Mouse (Mus musculus): ENCODE results near the gene Mpdu1. TPM values are rescaled to one million over a fixed set of nuclear protein-coding genes. Genes with fewer than 3 reads are reported as not detected.
A peak's percentile ranks its signal among the peaks of the same experiment; 100 is the strongest.
"Not testable (repeated sequence)": the region's sequence is repeated elsewhere in the genome, so short reads cannot be mapped to it uniquely, and the experiment has no call there.

The Mpdu1 gene
- 100 to 1,000 TPM; 114 to 116 TPM for total RNA-seq (2021)
- long read RNA-seq, experiment 1, transcript Mpdu1-207 (7 exons, 971 nt) = minor isoform, 7 of 166 reads
- long read RNA-seq, experiment 1, transcript Mpdu1-201 (7 exons, 1,321 nt) = major isoform, 141 of 166 reads
- long read RNA-seq, experiment 1, partial matches to known transcripts = 9 of 166 reads
- long read RNA-seq, experiment 1, other reads (novel, unspliced or antisense) = 5 of 166 reads
- long read RNA-seq, experiment 2, transcript Mpdu1-201 (7 exons, 1,321 nt) = major isoform, 50 of 63 reads
- long read RNA-seq, experiment 2, partial matches to known transcripts = 4 of 63 reads
- long read RNA-seq, experiment 2, other reads (novel, unspliced or antisense) = 8 of 63 reads

DNA sequence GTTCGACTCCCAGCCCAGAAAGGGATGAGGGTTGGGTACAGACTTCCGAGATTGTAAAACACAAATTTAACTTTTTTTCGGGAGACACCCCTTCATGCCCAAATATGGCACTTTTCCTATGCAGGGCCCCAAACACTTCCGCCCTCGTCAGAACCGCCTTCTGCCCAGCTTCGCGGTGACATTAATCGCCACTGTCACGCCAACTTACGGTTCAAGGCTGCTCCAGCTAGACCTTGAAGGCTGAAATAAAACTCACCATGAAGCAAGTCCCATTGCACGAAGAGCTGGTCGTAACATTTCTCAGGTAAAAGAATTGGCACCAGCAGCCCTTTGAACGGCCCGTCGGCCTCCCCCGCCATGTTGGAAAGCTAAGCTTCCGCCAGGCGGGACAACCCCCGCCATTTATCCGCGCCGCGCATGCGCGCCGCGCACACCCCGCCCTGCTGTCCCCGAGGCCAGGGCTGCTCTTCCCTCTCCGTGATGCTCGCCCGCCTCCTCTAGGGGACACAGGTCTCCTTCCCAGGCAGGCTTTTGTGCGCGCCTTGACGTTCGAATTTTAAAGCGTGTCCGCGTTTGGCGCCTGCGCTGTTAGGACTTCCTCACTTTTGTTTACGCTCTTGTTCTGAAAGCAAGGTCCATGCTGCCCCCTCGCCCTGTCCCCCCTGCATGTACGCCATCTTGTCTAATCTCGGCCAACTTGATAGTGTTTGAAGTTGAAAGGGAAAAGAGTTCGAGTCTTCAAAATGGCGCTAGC lies at the start of gene Mpdu1:
Gene Mpdu1 (minus strand): TSS at position 430 of the 754 bp plus-strand sequence.
- peak; percentile 94 for DNase-seq

DNA sequence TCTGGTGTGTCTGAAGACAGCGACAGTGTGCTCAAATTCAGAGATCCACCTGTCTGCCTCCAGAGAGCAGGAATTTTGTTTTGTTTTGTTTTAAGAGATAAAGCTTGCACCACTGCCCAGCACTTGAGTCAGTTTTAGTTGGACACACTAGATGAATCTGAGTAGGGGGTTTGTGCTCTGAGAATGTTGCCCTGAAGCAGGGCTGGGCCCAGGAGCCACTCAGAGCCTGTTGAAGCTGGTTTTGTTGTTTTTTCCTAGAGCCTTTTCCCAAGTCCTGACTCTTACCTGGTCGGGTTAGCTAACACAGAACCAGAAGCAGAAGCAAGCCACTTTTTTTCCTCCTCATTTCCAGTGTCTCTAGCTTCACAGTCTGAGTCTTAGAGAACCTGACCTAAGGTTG lies 48.6 kb upstream of the Mpdu1 start:
- DNase-seq = no peak

DNA sequence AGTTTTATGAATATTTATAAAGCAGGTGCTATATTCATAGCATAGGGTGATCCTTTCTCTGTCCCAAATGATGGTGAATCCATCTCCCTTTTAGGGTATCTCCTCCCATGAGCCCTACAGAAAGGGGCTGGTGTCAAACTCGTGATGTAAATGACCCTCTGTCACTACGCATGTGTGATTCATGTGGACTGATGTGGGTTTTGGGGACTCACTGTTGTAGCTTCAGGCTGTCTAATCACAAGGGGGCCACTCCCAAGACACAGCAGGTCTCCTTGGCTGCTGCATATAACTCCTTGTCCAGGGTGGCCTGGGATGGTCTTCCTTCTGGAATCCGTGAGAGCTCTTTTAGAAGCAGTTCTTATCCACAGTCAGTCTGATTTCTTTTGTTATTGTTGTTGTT lies 48.0 kb upstream of the Mpdu1 start:
- DNase-seq = no peak

DNA sequence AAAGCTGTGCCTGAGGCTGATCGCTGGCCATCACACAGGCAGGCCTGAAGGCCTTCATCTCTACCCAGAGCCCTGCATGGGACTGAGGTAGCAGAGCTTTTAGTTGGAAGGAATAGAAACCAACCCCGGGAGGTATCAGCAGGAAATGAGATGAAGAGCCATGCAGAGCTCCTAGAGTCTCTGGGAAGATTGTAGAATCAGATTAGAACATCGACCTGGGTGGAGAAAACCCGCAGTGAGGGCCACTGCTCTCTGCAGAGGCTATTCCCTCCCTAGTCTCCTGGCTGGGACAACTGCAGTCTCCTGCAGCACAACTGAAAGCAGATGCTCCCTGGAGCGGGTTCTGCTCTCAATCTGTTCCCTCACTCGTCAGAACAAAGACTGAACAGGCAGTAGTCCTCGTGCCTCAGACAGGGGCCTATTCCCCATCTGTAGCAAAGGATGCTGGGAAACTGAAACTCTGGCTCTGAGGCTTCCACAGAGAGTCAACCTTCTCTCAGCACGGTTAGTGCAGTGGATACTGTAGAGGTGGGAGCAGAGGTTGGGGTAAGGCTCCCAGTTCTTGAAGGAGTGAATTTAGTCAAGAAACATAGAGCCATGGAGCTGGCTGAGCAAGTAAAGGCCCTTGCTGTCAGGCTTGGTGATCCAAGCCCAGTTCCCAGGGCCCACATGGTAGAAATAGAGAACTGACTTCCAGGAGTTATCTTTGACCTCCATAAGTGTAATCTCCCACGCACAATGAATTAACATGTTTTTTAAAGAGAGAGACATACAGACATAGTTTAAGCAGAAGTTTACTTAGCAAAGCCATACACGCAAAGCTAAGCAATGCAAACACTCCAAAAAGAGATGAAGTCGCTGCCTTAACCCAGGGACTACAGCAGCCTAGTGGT lies 47.4 kb upstream of the Mpdu1 start:
- no peak for DNase-seq

DNA sequence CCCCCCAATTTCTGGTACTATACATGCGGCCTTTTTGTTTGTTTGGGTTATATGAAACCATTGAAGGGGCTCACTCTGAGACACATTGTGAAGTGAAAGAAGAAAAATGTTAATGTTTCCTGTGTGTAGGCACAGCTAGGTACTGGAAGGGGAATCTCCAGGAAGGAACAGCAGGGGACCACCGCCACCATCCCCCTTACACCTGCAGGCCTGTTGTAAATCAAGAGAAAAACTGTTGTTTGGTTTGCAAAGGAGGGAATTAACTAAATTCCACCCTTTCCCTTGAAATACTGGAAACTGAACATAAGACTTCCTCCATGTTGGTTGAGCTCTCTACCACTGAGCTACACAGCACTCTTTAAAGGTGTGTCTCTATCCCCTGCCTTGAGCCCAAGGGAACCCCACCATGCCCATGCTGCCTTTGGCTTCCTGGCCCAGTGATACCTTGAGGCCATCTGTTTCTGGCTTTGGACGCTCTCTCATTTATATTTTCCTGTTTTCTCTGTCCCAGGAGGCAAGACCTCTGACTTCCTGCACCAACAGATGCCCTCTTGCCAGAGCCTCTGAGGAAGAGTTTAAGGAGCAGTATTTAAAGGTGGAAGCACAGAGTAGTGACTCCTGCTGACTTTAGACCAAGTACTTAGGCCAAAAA lies 46.3 kb upstream of the Mpdu1 start:
- no peak for DNase-seq

DNA sequence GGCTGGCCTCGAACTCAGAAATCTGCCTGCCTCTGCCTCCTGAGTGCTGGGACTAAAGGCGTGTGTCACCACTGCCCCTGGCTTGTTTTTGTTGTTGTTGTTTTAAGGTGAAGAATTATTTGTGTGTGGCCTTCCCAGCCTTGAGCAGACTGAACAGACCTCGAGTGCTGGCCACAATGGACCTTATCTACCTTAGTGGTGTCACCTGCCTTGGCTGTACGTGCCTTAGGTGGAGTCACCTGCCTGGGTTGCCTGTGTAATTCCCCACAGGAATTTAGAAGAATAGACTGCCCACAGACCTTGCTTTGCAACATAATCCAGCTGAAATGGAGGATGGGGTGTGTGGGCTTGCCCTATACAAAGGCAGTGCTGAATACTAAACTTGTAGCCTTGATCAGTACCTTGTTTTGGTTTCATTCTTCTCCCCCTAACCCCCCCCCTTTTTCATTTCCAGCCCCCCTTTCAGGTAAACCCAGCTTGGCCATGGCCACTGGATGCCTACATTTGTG lies 45.5 kb upstream of the Mpdu1 start:
- no peak for DNase-seq

DNA sequence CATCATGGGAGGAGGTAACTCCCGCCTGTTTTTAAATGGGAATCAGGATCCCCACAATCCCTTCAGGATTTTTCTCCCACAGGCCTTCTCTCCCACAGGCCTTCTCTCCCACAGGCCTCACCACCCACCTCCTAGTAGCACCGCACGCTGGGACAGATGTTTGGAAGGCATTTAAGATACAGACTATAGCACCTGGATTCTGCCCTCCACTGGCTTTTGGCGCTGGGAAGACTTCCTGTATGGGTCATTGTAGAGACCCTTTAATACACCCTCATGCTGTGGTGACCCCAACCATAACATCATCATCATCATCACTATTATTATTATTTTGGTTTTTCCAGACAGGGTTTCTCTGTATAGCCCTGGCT lies 45.0 kb upstream of the Mpdu1 start:
- DNase-seq = no peak

DNA sequence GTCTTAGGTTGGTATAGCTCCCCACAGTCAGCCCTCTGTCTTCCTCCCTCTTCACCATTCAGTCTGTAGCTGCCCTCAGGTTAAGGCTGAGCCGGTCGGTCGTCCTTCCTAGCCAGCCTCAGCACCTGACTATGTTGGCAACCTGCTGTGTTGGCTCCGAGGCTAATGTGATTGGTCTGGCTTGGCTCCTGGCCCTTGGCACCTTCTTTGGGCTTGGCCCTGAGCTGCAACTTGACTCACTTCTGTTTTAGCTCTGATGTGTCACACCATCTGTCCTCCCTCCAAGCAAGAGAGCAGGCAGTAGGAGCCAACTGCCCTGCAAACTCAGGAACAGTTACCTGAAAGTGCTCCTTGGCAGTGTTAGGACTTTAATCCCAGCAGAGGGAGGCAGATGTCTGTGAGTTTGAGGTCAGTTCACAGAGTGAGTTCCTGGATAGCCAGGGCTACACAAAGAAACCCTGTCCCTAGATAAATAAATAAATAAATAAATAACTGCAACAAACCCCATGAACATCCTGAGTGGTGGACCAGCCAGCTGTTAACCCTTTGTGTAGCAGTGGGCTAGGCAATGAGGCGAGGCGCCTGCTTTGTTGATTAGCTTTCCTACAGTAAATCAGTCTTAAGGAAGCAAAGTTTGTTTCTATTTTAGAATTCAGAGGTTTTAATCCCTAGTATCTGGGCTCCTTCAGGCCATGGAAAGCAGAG lies 44.5 kb upstream of the Mpdu1 start:
- DNase-seq = peak; percentile 90

DNA sequence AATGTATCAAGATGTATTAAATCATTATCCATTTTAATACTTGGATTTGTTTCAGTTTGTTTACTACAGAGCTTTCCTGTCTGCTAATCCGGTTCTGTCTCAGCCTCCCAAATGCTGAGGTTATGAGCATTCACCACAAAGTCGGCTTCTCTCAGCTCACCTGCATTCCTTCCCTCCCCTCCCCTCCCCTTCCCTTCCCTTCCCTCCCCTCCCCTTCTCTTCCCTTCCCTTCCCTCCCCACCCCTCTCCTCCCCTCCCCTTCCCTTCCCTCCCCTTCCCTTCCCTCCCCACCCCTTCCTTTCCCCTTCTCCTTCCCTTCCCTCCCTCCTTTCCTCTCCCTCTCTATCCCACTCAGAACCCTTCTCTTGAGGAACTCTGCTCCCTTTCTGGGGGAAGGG lies 42.2 kb upstream of the Mpdu1 start:
- no peak for DNase-seq

DNA sequence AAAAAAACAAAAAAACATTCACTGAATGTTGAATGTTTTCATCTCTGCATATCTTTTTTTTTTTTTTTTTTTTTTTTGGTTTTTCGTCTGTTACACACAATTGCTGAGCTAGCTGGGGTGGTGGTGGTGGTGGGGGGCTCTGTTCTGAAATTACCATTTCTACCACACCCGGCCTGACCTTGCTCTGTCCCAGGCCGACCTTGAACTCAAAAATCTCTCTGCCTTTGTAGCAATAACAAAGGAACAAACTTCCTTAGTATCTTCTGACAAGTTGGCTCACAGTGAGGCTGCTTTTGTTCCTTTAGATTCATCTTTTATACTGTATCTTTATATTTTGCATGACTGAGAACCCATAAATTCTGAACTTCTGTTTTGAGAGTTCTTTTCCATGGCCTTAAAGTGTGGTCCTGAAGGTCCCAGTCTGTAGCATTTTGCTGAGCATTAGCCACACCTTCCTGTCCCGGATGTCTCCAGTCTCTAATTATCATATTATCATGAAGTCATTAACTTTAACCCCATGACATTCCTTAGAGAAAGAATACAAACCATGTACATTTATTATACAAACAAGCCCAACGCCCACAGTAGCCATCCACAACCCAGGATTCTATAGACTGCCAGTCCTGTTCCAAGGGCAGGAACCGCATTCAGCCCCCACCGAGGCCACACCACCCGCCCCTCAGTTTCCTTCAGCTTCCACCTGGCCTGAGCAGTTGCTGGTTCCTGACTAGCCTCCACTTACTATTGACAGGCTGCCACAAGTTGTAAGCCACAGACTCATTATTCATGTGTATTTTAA lies 41.6 kb upstream of the Mpdu1 start:
- no peak for DNase-seq

DNA sequence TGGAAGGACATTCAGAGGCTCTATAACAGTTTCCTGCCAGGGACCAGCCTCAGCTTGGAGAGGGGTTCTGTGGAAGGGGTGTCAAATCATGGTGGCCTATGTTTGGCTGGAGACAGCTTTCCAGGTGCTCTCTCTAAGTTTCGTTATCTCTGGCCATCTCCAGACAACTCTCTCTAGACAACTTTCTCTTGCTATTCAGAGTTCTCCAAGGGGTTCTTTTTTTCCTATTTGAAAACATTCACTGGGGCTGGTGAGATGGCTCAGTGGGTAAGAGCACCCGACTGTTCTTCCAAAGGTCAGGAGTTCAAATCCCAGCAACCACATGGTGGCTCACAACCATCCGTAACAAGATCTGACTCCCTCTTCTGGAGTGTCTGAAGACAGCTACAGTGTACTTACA lies 40.9 kb upstream of the Mpdu1 start:
- DNase-seq = not testable (repeated sequence)

DNA sequence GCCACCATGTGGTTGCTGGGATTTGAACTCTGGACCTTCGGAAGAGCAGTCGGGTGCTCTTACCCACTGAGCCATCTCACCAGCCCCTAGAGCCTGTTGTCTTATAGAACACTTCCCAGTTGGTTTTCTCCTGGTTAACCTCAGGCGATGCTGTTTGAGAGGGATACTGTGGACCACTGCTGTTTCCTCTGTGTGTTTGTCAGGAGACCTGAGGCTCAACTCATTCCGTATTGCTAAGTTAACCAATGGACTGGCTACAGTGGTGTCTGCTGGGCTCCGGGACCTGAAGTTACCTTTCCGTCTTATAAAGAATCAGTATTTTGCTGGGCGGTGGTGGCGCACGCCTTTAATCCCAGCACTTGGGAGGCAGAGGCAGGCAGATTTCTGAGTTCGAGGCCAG lies 40.4 kb upstream of the Mpdu1 start:
- not testable (repeated sequence) for DNase-seq

DNA sequence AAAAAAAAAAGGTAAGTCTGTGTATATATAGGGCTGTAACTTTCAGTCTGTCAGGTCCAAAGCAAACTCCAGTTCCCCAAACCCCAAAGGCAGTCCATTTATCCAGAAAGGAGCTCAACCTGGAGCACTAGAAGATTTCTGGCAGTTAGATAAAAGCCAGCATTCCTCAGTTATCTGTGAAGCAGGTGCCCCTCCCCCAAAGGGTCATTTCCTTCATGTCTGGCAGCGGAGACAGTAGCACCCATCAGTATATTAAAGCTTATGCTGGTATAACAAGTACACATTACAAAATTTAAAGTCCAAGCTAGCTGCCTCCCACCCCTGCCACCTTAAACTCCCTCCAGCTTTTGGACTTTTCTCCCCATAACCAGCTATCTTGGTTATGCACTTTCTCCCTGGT lies 37.2 kb upstream of the Mpdu1 start:
- no peak for DNase-seq

DNA sequence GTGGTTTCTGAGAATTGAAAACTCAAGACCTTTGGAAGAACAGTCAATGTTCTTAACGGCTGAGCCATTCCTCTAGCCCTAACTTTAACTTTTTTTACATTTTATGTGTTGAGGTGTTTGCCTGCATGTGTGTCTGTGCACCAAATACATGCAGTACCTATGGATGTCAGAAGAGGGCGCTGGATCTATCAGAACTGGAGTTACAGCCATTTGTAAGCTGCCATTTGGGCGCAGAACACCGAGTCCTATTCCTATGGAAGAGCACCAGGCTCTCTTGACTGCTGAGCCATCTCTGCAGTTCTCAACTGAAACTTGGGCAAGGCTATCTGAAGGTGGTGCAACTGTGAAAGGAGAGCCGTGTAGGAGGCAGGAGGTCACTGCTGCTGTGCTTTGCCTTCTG lies 36.1 kb upstream of the Mpdu1 start:
- no peak for DNase-seq

DNA sequence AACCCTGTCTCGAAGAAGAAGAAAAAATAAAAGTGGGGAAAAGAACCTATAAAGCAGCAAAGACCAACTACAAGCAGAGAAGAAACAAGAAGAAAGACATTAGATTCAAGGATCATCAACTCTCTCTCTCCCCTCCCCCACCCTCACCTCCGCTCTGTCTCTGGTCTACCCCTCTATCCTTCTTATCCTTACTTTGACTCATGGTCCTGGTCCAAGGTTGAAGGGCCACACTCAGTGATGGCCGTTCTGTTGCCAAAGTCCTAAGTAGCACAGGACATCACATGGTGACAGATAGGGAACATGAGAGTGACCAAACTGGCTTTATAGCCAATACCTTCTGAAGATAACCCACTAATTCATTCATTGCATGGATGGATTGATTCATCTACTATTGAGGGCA lies 35.0 kb upstream of the Mpdu1 start:
- DNase-seq = no peak

DNA sequence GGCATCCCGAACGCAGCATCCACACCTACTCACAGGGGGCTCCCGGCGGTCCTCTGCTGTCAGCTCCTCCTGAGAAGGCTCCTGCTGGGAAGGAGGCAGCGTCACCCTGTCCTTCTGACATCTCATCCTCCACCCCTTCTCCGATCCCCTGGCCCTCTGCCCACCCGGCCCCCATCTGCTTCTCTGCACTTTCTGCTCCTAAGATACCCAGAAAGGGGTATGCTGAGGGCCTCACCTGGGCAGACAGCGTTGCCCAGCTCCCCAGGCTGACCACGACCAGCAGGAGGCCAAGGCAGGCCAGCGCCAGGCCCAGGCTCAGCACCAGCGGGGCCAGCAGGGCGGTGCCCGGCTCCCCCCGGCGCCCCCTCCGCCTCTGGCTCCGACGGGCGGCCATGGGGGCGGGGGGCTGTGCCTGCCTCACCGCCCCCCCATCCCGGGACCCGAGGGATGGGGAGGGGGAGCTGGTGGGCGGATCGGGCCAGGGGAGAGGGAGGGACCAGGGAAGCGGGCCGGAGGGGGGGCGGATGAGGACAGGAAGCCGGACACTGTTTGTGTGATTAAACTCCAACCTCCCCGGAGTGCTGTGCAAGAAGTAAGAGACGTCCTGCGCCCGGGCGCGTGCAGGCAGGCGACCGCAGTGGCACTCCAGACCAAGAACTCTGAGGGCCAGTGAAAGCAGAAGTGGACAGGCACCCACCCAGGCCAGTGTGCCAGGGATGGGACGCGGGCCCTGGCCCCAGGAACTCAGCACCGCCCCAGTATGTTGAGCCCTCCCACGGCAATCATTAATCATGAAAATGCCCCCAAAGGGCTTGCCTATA lies 33.1 kb upstream of the Mpdu1 start, which contains the start of the genes Tnfsf12 and Tnfsfm13:
Gene Tnfsf12 (minus strand): TSS at position 489 of the 821 bp plus-strand sequence.
Gene Tnfsfm13 (minus strand): TSS at position 738 of the 821 bp plus-strand sequence.
- peak; percentile 82 for DNase-seq

DNA sequence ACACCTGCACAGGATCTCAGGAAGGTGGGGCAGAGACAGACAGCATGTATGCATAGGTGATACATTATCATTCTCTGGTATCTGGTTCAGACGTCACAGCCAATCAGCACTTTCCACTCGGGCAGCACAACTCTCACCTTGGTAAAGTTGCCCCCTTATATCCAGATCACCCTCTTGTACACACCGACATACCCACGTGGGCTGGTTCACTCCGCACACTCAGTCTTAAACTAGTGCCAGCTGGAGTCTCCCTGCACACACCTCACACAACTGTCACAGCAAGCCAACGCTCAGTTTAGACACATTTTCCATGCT lies 32.6 kb upstream of the Mpdu1 start:
- no peak for DNase-seq

DNA sequence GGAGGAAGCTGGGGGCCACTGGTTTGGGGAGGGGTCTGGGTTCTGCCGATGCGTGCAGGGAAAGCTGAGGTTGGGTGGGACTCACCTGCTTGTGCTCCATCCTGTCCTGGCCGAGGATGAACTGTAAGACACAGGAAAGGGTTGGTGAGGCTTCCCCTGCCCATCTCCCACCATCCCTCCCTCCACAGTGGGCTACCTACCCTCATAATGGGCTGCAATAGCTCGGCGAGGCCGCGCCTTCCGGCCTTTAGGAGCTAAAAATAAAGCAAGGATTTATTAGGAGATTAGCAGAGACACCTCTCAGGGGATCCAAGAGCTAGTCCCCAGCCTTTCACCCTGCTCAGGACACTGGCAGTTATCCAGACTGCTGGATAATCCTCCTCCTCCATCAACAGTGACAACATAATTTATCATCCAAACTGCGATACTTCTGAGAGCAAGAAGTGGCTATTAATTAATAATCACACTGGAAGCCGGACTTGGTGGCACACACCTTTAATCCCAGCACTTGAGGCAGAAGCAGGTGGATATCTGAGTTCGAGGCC lies 31.1 kb upstream of the Mpdu1 start:
- DNase-seq = no peak

DNA sequence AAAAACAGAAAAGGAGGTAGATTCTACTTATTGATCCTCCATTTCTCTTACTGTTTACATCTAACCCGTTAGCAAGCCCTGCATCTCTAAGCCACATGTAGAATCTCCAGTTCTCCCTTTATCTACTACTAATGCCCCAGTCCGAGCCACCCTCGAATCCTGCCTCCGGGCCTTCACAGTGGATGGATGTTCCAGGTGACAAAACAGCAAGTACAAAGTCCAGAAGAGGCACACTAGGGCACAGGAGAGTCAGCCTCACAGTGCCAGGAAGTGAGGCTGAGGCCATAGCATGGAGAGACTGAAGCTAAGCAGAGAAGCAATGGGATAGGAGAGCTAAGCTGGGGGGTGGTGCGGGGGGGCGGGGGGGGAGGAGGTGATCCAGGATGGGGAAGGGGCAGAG lies 30.4 kb upstream of the Mpdu1 start:
- no peak for DNase-seq
